Mouse (Mus musculus): ENCODE measurements around the gene Slc4a5. TPM values are rescaled to one million over a fixed set of nuclear protein-coding genes. Genes with fewer than 3 reads are reported as not detected.
"Not testable (repeated sequence)": the region's sequence is repeated elsewhere in the genome, so short reads cannot be mapped to it uniquely, and the experiment has no call there.

Slc4a5 gene
- polyA plus RNA-seq, 1 experiment from 2014 or later, result 0.47 TPM

DNA sequence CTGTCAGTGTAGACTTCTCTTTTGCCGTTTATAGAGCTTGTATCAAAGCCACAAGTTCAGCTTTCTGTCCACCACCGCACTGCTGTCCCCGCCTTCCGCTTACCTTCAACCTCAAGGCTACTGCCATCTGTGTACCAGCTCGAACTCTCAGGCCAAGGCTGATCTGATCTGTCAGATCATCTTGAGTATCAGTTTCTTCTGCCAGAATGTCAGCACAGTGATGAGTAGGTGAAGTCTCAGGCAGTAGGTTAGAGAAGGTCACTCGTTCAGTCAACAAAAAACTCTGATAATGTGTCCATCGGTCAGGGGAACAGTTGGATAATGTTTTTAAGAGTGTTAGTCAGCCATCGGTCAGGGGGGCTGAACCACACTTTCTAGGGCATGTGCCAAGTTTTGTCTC lies 125.7 kb downstream of the Slc4a5 start:
- H3K9ac ChIP-seq (ENCODE audit: low read length); H3K36me3 ChIP-seq (ENCODE audit: control insufficient read depth, insufficient read depth, low read length); ATAC-seq (ENCODE audit: insufficient number of reproducible peaks, low FRiP score, low TSS enrichment, low read depth); H3K4me1 ChIP-seq (ENCODE audit: control insufficient read depth, insufficient read depth, low read length); H3K9me3 ChIP-seq (ENCODE audit: control insufficient read depth, low read length); H3K27me3 ChIP-seq (ENCODE audit: control insufficient read depth, insufficient read depth, low read length); H3K4me3 ChIP-seq (ENCODE audit: low read depth, low read length); DNase-seq (ENCODE audit: low spot score); H3K27ac ChIP-seq (replicated peaks; ENCODE audit: low read depth, low read length); H3K4me2 ChIP-seq (ENCODE audit: low read depth, severe bottlenecking): not testable (repeated sequence)
- WGBS, result 93% methylated on average over 8 of the region's 8 CpGs

DNA sequence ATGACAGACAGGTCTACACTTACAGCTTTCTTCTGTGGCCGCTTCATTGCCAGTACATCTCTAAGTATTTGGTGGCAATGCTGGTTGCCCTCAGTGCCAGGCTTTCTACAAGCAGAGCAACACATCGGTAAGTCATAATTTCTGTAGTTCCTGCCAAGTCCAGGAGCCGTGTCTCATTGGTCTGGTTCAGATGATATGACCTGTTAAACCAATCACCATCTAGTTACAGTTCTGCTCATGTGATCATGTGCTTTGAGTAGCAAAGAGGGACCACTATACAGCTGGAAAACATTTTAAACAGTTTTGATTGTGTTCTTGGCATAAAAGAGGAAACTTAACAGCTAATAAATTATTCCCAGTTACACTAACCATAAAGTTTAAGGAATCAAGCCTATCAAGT lies 128.3 kb downstream of the Slc4a5 start:
- ATAC-seq (ENCODE audit: insufficient number of reproducible peaks, low FRiP score, low TSS enrichment, low read depth), result no peak
- WGBS, result 86% methylated on average over 3 of the region's 3 CpGs
- DNase-seq (ENCODE audit: low spot score), result no peak
- Histone ChIP-seq H3K4me2 (ENCODE audit: low read depth, severe bottlenecking) (no peak overlapping the region), H3K27me3 (ENCODE audit: control insufficient read depth, insufficient read depth, low read length) (no peaks in the 10 kb centered on the region), H3K4me1 (ENCODE audit: control insufficient read depth, insufficient read depth, low read length) (no peaks in the 10 kb centered on the region), H3K9ac (ENCODE audit: low read length) (no peak overlapping the region), H3K4me3 (ENCODE audit: low read depth, low read length) (no peak overlapping the region), H3K36me3 (ENCODE audit: control insufficient read depth, insufficient read depth, low read length) (no peaks in the 10 kb centered on the region; the same call in 1 of the 2 replicates), H3K27ac (replicated peaks; ENCODE audit: low read depth, low read length) (no peak overlapping the region), H3K9me3 (ENCODE audit: control insufficient read depth, low read length) (no peaks in the 10 kb centered on the region)

GRCm38 (mm10) chr6:83348873-83349272 lies 129.2 kb downstream of the Slc4a5 start, which contains the start of gene Bola3:
Bola3 (plus strand) TSS chr6:83349147.
- Histone ChIP-seq H3K9me3 (ENCODE audit: control insufficient read depth, low read length) (no peaks in the 10 kb centered on the region), H3K27ac (replicated peaks; ENCODE audit: low read depth, low read length) (no peak within 1 kb of the TSS), H3K27me3 (ENCODE audit: control insufficient read depth, insufficient read depth, low read length) (no peaks in the 10 kb centered on the region), H3K4me3 (ENCODE audit: low read depth, low read length) (peak within 1 kb of the TSS; percentile 66), H3K9ac (ENCODE audit: low read length) (peak within 1 kb of the TSS; percentile 95), H3K4me1 (ENCODE audit: control insufficient read depth, insufficient read depth, low read length) (no peaks in the 10 kb centered on the region), H3K36me3 (ENCODE audit: control insufficient read depth, insufficient read depth, low read length) (no peaks in the 10 kb centered on the region; the same call in 1 of the 2 replicates), H3K4me2 (ENCODE audit: low read depth, severe bottlenecking) (peak within 1 kb of the TSS; percentile 80)
- DNase-seq (ENCODE audit: low spot score) (no peak), ATAC-seq (ENCODE audit: insufficient number of reproducible peaks, low FRiP score, low TSS enrichment, low read depth) (peak; percentile 32)
- 29% methylated on average over 6 of the region's 6 CpGs for WGBS

DNA sequence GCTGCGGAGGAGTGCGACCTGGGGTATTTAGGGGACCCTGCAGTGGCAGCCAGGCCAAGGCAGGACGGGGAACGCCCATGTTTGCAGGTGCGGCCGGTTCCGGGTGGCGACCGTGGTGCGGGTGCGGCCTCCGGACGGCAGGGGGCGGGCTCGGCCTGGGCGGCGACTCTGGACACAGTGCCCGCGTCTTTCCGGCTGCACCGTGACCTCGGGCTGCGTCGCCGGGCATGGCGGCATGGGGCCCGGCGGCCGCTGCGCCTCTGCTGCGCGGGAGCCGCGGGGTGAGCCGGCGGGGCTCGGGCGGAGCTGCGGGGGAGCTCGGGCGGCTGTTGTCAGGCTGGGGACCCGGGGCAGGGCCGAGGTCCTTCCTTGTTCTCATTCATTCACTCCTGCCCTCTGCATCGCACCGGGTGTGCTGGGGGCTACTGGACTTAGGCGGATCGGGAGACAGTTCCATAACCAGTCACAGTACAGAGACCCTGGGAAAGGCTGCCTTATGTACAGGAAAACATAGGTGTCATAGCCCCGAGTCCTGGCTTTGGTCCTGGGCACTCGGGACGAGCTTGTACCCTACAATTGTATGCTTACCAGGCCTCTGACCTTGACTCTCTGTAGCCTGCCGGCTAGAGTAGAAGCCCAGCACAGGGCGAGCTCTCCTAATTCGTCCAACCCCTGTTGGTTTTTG lies 129.8 kb downstream of the Slc4a5 start:
- DNase-seq (ENCODE audit: low spot score), result peak; percentile 96
- H3K36me3 ChIP-seq (ENCODE audit: control insufficient read depth, insufficient read depth, low read length), result no peaks in the 10 kb centered on the region
- H3K27ac ChIP-seq (replicated peaks; ENCODE audit: low read depth, low read length), result no peak overlapping the region
- H3K4me3 ChIP-seq (ENCODE audit: low read depth, low read length), result peak overlapping the region; percentile 66
- peak overlapping the region; percentile 80 for H3K4me2 ChIP-seq (ENCODE audit: low read depth, severe bottlenecking)
- ATAC-seq (ENCODE audit: insufficient number of reproducible peaks, low FRiP score, low TSS enrichment, low read depth), result peak; percentile 85
- no peaks in the 10 kb centered on the region for H3K4me1 ChIP-seq (ENCODE audit: control insufficient read depth, insufficient read depth, low read length)
- no peaks in the 10 kb centered on the region for H3K27me3 ChIP-seq (ENCODE audit: control insufficient read depth, insufficient read depth, low read length)
- H3K9me3 ChIP-seq (ENCODE audit: control insufficient read depth, low read length), result no peaks in the 10 kb centered on the region
- peak overlapping the region; percentile 95 for H3K9ac ChIP-seq (ENCODE audit: low read length)
- WGBS, result under 1% methylated on average over 53 of the region's 53 CpGs

- no peak overlapping the region for H3K27ac ChIP-seq (replicated peaks; ENCODE audit: low read depth, low read length)
- no peaks in the 10 kb centered on the region for H3K36me3 ChIP-seq (ENCODE audit: control insufficient read depth, insufficient read depth, low read length)
- peak overlapping the region; percentile 80 for H3K4me2 ChIP-seq (ENCODE audit: low read depth, severe bottlenecking)
- no peaks in the 10 kb centered on the region for H3K9me3 ChIP-seq (ENCODE audit: control insufficient read depth, low read length)
- whole genome bisulfite sequencing, result 78% methylated on average over 7 of the region's 7 CpGs
- DNase-seq (ENCODE audit: low spot score) (no peak), ATAC-seq (ENCODE audit: insufficient number of reproducible peaks, low FRiP score, low TSS enrichment, low read depth) (no peak)
- no peaks in the 10 kb centered on the region for H3K4me1 ChIP-seq (ENCODE audit: control insufficient read depth, insufficient read depth, low read length)
- peak overlapping the region; percentile 66 for H3K4me3 ChIP-seq (ENCODE audit: low read depth, low read length)
- no peaks in the 10 kb centered on the region for H3K27me3 ChIP-seq (ENCODE audit: control insufficient read depth, insufficient read depth, low read length)
- H3K9ac ChIP-seq (ENCODE audit: low read length), result peak overlapping the region; percentile 95
Observed at GRCm38 (mm10) chr6:83350172-83350571, 130.5 kb downstream of the Slc4a5 start.

GRCm38 (mm10) chr6:83350851-83351405 lies 131.3 kb downstream of the Slc4a5 start:
- H3K9ac ChIP-seq (ENCODE audit: low read length), result no peak overlapping the region
- no peak overlapping the region for H3K4me2 ChIP-seq (ENCODE audit: low read depth, severe bottlenecking)
- no peaks in the 10 kb centered on the region for H3K36me3 ChIP-seq (ENCODE audit: control insufficient read depth, insufficient read depth, low read length)
- no peak for ATAC-seq (ENCODE audit: insufficient number of reproducible peaks, low FRiP score, low TSS enrichment, low read depth)
- 91% methylated on average over 16 of the region's 16 CpGs for WGBS
- no peaks in the 10 kb centered on the region for H3K4me1 ChIP-seq (ENCODE audit: control insufficient read depth, insufficient read depth, low read length)
- no peak overlapping the region for H3K4me3 ChIP-seq (ENCODE audit: low read depth, low read length)
- no peak overlapping the region for H3K27ac ChIP-seq (replicated peaks; ENCODE audit: low read depth, low read length)
- no peaks in the 10 kb centered on the region for H3K27me3 ChIP-seq (ENCODE audit: control insufficient read depth, insufficient read depth, low read length)
- no peaks in the 10 kb centered on the region for H3K9me3 ChIP-seq (ENCODE audit: control insufficient read depth, low read length)
- DNase-seq (ENCODE audit: low spot score), result no peak

DNA sequence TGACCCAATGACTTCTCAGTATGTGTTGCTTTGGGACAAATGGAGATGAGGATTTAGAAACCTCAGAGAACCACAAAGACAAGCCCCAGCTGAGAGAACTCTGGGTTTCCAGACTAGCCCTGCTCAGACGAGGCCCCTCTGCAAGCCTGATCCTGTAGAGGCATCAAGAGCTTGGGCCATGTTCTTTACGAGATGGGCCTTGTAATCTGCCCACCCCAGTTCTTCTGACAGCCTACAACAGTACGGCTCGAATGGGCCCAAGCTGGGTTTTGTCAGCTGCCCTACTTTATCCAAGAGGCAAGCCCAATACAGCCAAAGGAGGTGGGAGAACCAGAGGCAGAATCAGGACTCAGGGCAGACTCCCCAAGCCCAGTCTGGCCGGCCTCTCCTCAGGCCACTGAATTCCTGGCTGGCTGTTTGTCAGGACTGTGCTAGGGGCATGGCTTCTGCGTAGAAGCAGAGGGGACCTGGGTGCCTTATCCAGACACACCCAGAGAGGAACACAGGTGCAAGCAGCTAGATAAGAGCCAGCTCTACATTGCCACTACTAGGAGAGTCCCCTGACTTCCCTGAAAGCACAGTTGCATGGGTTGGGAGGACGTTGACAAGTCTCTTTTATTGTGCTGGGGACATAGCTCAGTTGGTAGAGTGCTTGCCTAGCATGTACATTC lies 132.0 kb downstream of the Slc4a5 start:
- no peak for DNase-seq (ENCODE audit: low spot score)
- Histone ChIP-seq H3K4me3 (ENCODE audit: low read depth, low read length) (no peak overlapping the region), H3K27ac (replicated peaks; ENCODE audit: low read depth, low read length) (no peak overlapping the region), H3K9ac (ENCODE audit: low read length) (no peak overlapping the region), H3K4me1 (ENCODE audit: control insufficient read depth, insufficient read depth, low read length) (no peaks in the 10 kb centered on the region), H3K4me2 (ENCODE audit: low read depth, severe bottlenecking) (no peak overlapping the region), H3K27me3 (ENCODE audit: control insufficient read depth, insufficient read depth, low read length) (no peaks in the 10 kb centered on the region), H3K36me3 (ENCODE audit: control insufficient read depth, insufficient read depth, low read length) (no peaks in the 10 kb centered on the region), H3K9me3 (ENCODE audit: control insufficient read depth, low read length) (no peaks in the 10 kb centered on the region)
- 82% methylated on average over 7 of the region's 7 CpGs for whole genome bisulfite sequencing
- no peak for ATAC-seq (ENCODE audit: insufficient number of reproducible peaks, low FRiP score, low TSS enrichment, low read depth)

DNA sequence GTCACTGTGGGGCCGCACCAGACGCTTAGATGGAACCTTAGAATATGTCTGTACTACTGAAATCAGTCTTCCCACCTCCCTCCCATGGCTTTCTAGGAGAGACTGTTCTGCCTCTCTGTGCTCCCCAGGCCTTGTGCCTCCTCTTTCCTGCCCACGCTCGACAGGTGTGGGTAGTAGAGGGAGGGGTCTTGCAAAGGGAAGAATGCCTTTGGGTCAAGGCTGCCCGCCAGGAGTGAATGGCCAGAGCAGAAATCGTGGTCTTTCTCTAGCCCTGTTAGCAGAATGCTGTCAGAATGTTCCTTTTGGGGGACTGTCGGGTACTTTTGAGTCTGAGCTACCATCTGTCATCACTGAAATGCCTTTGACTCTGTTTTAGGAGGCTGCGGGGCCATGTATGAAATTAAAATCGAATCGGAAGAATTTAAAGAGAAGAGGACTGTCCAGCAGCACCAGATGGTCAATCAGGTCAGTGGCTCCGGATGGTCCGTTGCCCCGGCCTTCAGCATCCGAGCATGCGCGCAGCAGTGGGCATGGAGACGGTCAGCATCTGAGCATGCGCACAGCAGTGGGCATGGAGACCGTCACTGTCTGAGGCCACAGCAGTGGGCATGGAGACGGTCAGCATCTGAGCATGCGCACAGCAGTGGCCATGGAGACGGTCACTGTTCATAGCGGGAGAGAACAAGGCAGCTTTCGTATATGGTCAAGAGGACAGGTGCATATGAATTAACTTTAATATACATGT lies 133.2 kb downstream of the Slc4a5 start:
- Histone ChIP-seq H3K9me3 (ENCODE audit: control insufficient read depth, low read length) (no peaks in the 10 kb centered on the region), H3K4me3 (ENCODE audit: low read depth, low read length) (no peak overlapping the region), H3K9ac (ENCODE audit: low read length) (no peak overlapping the region), H3K4me2 (ENCODE audit: low read depth, severe bottlenecking) (no peak overlapping the region), H3K27ac (replicated peaks; ENCODE audit: low read depth, low read length) (no peak overlapping the region), H3K4me1 (ENCODE audit: control insufficient read depth, insufficient read depth, low read length) (no peaks in the 10 kb centered on the region), H3K27me3 (ENCODE audit: control insufficient read depth, insufficient read depth, low read length) (no peaks in the 10 kb centered on the region), H3K36me3 (ENCODE audit: control insufficient read depth, insufficient read depth, low read length) (no peaks in the 10 kb centered on the region)
- DNase-seq (ENCODE audit: low spot score) (no peak), ATAC-seq (ENCODE audit: insufficient number of reproducible peaks, low FRiP score, low TSS enrichment, low read depth) (no peak)
- WGBS, result 93% methylated on average over 24 of the region's 24 CpGs
